Mouse (Mus musculus) frontal cortex, postnatal 36 days (tissue): ENCODE measurements around the gene Tdrd3.

Experiments
- DNase-seq, 2 experiments: peaks; one replicate each; pipeline ENCODE4 v3.0.0; 2022; ENCODE audit warnings: low spot score in 2 of 2

Tdrd3 gene

GRCm38 (mm10) chr14:87566211-87566610, 149.8 kb downstream of the Tdrd3 start:
- peak in 1 of 2 experiments; percentile 46 for DNase-seq

GRCm38 (mm10) chr14:87567034-87567461, 150.6 kb downstream of the Tdrd3 start:
- peak in 1 of 2 experiments; percentile 43 for DNase-seq

GRCm38 (mm10) chr14:87567626-87568446, 151.4 kb downstream of the Tdrd3 start:
- peak in 1 of 2 experiments; percentile 46 for DNase-seq

GRCm38 (mm10) chr14:87568447-87568908, 152.0 kb downstream of the Tdrd3 start:
- peak; percentile 52 to 64 for DNase-seq

- no peak for DNase-seq
These were observed 153.0 kb downstream of the Tdrd3 start for GRCm38 (mm10) chr14:87569471-87569870.

GRCm38 (mm10) chr14:87572453-87572852, 156.0 kb downstream of the Tdrd3 start:
- DNase-seq: no peak

GRCm38 (mm10) chr14:87582610-87583009, 166.2 kb downstream of the Tdrd3 start:
- peak in 1 of 2 experiments; percentile 54 for DNase-seq
